Mouse (Mus musculus) layer of hippocampus, postnatal 36 days (tissue): Measurements from ENCODE around the gene Med8. TPM values are rescaled to one million over a fixed set of nuclear protein-coding genes. Genes with fewer than 3 reads are reported as not detected.

Source experiments
- total RNA-seq, 2 experiments: library from RNA; stranded (reverse); gene quantifications; 2 replicates each; pipeline ENCODE4 v1.2.3; 2021

Gene Med8
- total RNA-seq, 2 experiments from 2014 or later = 54.6 to 61.5 TPM

Other genes starting within 250 kb of the Med8 start
- gene Kdm4a, start 229.3 kb upstream of the Med8 start, total RNA-seq = 10 to 100 TPM; 47.0 to 55.4 TPM
- gene Ptprf, start 117.9 kb upstream of the Med8 start, total RNA-seq = 10 to 100 TPM; 73.3 to 80.7 TPM
- gene Szt2, start 64 bp upstream of the Med8 start, total RNA-seq = 10 to 100 TPM; 35.7 to 40.8 TPM
- gene Elovl1, start 18.8 kb downstream of the Med8 start, total RNA-seq = 10 to 100 TPM; 26.4 to 28.5 TPM
- gene Cdc20, start 28.0 kb downstream of the Med8 start, total RNA-seq = 1 to 10 TPM in 1 of 2 experiments, under 1 TPM in 1; 0.82 to 1.5 TPM
- gene Mpl, start 48.2 kb downstream of the Med8 start, total RNA-seq = not detected
- gene Tie1, start 80.7 kb downstream of the Med8 start, total RNA-seq = 1 to 10 TPM; 7.1 to 8.5 TPM
- gene 2610528J11Rik, start 117.7 kb downstream of the Med8 start, total RNA-seq = not detected
- 1 to 10 TPM; 5.6 to 8.1 TPM for gene Tmem125, start 134.7 kb downstream of the Med8 start, total RNA-seq
- gene Cfap57, start 211.4 kb downstream of the Med8 start, total RNA-seq = under 1 TPM; 0.78 to 0.90 TPM
- 10 to 100 TPM; 61.8 to 64.2 TPM for gene Ebna1bp2, start 211.5 kb downstream of the Med8 start, total RNA-seq
- gene Olfr62, start 249.6 kb downstream of the Med8 start, total RNA-seq = not detected